In genomic region chr17:47332001-47332611, GRCm38 (mm10) we compare ENCODE assay signal across 8 mouse cellular contexts. TPM values are rescaled to one million over a fixed set of nuclear protein-coding genes. Genes with fewer than 3 reads are reported as not detected.
DNase-seq lines count a peak whose midpoint lies in the region; ATAC-seq lines count a peak whose summit lies in the region.

No protein-coding gene starts in this region.

- no peak overlapping the region for H3K9ac ChIP-seq in heart, embryonic 13.5 days

- H3K36me3 ChIP-seq in heart, embryonic 13.5 days, result peaks cover 72% of the 10 kb centered on the region

- H3K27me3 ChIP-seq in heart, embryonic 13.5 days (replicated peaks), result no peaks in the 10 kb centered on the region

- H3K27ac ChIP-seq in heart, embryonic 13.5 days (replicated peaks), result peak overlapping the region; percentile 48

- peaks cover 6% of the 10 kb centered on the region for H3K4me1 ChIP-seq in heart, embryonic 13.5 days

- ATAC-seq in heart, embryonic 13.5 days (ENCODE audit: extremely low read depth, insufficient number of reproducible peaks, low FRiP score, low TSS enrichment), result no peak

- no peak overlapping the region for H3K4me2 ChIP-seq in heart, embryonic 13.5 days

- 62% methylated on average over 12 of the region's 12 CpGs for WGBS in heart, embryonic 13.5 days

- H3K9me3 ChIP-seq in heart, embryonic 13.5 days, result no peaks in the 10 kb centered on the region

- no peak overlapping the region for H3K4me3 ChIP-seq in heart, embryonic 13.5 days

- peak; percentile 15 to 26 for DNase-seq in layer of hippocampus, adult 8-10 months (ENCODE audit: low spot score in 2 of 2)
- no peak for DNase-seq in layer of hippocampus, postnatal 36 days
- DNase-seq in c-Kit-positive CD71-positive TER-119-negative erythroid progenitor cells, embryonic 14.5 days (ENCODE audit: low read depth), result peak; percentile 31
- peak; percentile 56 to 75 for DNase-seq in kidney, postnatal 25 days
- DNase-seq in lung, postnatal 10 days, result peak; percentile 63
- DNase-seq in thymus, postnatal 14 days, result peak; percentile 40
- no peak for DNase-seq in ovary, adult 18-20 months (ENCODE audit: low spot score)

RNA-seq across cellular contexts. Expression of gene Mrps10, which starts 36.6 kb away (rescaled TPM):
- total RNA-seq in layer of hippocampus, adult 8-10 months (2022), result 10 to 100 TPM; 32.8 to 35.3 (median 33.8) TPM
- 10 to 100 TPM; 23.9 to 29.3 TPM for total RNA-seq in layer of hippocampus, postnatal 36 days (2021)
- polyA plus RNA-seq in heart, embryonic 13.5 days (2015; fragmentation: Nextera tagmentation; extraction: Ambion mirVana), result 60.6 and 67.7 TPM in 2 replicates

RNA-seq across cellular contexts. Expression of gene Guca1b, which starts 53.1 kb away (rescaled TPM):
- total RNA-seq in layer of hippocampus, adult 8-10 months (2022), result 1 to 10 TPM; 1.0 to 3.3 (median 1.5) TPM
- total RNA-seq in layer of hippocampus, postnatal 36 days (2021), result 1 to 10 TPM; 1.8 to 1.9 TPM
- 1.2 and 1.4 TPM in 2 replicates for polyA plus RNA-seq in heart, embryonic 13.5 days (2015; fragmentation: Nextera tagmentation; extraction: Ambion mirVana)

Comparison
In these comparisons a context has a peak if more than half of its experiments do, and no peak if none do; other contexts are left out.
1. DNase-seq: peak in layer of hippocampus, adult 8-10 months (2 of 2), c-Kit-positive CD71-positive TER-119-negative erythroid progenitor cells, embryonic 14.5 days (single experiment), kidney, postnatal 25 days (2 of 2), lung, postnatal 10 days (single experiment) and thymus, postnatal 14 days (single experiment); none in layer of hippocampus, postnatal 36 days (0 of 2) and ovary, adult 18-20 months (single experiment).